Mouse (Mus musculus): ENCODE data around the gene Sh3bgrl2. TPM values are rescaled to one million over a fixed set of nuclear protein-coding genes. Genes with fewer than 3 reads are reported as not detected.

The Sh3bgrl2 gene
- polyA plus RNA-seq, 1 experiment = 41.9 TPM

DNA sequence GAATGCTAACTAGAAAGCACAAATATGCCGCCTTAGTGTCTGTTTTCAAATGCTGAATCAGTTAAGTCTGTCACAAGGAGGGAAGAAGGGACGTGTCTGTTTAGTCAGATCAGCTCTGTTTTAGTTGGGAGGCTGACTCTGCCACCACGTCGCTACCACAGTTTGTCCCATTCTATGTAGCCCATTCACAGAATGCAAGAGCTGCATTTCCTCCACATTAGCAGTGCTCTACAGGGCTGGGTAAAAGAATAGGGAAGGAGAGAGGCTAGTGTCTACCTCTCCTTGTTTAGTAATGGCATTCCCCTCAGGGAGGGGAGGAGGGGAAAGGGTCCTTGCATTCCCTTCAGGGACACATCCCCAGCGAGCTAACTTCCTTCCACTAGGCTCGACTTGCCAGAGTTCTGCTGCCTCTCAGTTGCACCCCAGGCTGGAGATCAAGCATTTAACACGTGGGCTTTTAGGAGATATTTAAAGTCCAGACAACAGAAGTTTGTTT is 68.5 kb downstream of the Sh3bgrl2 start:
- no peak for DNase-seq (ENCODE audit: extremely low spot score in 1 of 2, low spot score in 1 of 2)

DNA sequence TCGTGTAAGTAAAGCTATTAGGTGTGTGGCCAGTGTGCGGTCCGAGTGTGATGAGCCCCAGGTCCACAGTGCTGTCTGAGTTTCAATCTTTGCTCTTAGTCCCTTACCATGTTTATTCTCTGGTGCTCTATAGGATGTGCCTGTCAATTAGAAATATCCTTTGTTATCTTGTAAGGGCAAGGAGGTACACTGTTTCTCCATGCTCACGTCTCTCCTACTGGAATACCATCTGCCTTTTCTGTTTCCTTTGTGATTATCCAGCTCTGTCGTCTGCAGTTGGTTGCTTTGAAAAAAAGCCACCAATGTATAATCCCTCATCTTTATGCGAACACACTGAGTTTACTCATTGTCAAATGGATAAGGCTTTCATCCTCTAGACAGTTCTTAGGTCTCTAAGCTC is 75.3 kb downstream of the Sh3bgrl2 start:
- no peak for DNase-seq (ENCODE audit: extremely low spot score in 1 of 2, low spot score in 1 of 2)

DNA sequence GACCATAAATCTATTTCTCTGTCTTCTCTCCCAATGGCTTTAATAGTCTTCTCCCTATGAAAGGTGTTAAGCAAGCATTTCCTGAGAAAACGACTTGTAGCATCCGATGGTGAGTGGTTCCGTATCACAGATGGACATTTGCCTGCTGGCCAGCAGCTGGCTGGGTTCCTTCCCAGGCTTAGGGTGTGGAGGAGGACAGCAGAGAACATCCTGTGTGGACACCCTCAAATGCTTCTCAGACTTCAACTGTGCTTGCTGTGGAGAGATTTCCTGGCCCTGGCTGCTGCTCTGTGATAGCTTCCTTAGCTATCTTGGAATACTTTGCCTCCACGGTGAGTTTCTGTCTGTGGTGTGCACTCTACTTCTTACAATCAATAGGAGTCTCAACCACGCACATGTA is 76.1 kb downstream of the Sh3bgrl2 start:
- DNase-seq (ENCODE audit: extremely low spot score in 1 of 2, low spot score in 1 of 2) = no peak

DNA sequence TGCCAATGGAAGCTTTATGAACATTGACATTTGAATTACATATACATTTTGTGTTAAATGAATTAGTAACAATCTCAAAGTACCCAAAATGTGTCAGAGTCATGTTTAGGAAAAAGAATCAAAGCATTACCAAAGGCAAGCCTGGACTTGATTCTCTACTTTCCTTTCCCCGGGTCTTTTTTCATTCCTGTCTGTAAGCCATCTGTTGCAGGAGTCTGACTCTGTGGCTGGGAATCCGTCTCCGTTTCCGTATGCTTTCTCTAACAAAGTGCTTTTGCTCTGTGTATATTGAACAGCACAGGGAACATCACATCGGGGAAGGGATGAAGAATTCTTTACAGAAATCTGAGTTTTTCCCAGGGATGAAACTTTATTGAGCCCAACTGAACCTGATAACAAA is 77.0 kb downstream of the Sh3bgrl2 start:
- no peak for DNase-seq (ENCODE audit: extremely low spot score in 1 of 2, low spot score in 1 of 2)

DNA sequence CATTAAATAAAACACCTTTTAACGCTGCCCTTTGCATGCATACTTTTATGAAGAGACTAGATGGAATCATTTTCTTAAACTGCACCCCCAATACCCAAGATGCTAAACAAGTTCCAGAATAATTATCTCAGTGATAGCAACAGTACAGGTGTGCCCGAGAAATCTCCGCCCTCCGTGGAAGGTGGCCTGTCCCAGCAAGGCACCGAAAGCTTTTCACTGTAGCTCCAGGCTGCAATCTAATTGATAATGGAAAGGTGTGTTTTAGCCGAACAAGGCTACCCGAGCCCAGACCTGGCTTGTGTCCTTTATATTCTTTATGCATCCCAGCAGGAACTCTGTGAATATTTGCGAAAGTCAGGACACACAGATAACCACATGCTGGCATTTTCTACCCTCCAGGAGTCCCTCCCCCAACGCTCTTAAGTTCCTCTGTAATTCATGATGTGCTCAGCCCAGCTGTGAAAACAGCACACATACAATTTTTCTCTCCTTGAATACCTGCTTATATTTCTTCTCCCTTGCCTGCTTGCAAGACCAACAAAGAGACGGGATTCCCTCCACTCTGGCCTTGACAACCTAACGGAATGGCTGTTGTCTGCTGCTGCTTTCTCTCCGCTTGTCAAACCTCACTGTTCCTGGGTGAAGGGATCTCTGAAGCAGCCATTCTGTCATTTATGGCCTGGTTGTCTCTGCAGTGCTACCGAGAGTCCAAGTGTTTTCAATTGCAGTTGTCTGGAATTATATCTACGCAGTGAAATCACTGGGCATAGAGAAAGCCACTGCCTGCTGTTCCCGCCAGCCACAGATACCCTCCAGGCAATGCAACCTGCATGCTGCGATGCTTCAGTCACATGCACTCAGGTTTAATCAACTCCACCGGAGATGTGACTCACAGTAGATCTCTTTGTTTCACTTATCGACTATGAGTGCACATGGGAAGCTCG is 80.8 kb downstream of the Sh3bgrl2 start:
- no peak for DNase-seq (ENCODE audit: extremely low spot score in 1 of 2, low spot score in 1 of 2)

DNA sequence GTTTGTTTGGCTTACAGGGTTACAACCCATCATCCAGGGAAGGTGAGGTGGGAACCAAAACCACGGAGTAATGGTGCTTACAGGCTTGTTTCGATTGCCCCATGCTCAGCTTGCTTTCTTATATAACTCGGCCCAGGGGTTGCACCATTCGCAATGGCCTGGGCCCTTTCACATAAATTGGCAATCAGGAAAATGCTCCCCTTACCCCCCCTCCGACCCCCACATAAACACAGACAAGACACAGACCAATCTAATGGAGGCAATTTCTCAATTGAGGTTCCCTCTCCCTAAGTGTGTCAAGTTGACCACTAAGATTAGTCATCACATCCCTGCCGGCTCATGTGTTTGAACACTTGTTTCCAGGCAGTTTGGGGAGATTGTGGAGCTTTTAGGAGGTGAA is 82.2 kb downstream of the Sh3bgrl2 start:
- DNase-seq (ENCODE audit: extremely low spot score in 1 of 2, low spot score in 1 of 2) = no peak

DNA sequence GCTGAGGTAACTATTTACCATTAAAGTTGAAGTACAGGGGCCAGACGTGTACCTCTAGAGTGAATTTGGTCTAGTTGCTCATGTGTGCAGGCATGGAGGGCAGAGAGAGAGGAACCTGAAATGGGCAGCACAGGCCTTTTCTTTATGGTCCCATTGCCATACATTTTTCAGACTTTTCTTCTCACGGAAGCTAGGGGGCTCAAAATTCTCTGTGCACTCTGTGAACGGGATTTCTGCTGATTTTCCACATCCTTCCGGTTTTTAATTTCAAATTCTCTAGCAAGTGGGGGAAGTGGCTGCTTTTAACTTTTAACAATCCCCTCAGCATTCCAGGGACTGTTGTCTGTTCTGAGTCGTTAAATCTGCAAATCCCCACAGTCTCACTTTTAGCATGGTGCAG is 83.8 kb downstream of the Sh3bgrl2 start:
- DNase-seq (ENCODE audit: extremely low spot score in 1 of 2, low spot score in 1 of 2) = no peak

DNA sequence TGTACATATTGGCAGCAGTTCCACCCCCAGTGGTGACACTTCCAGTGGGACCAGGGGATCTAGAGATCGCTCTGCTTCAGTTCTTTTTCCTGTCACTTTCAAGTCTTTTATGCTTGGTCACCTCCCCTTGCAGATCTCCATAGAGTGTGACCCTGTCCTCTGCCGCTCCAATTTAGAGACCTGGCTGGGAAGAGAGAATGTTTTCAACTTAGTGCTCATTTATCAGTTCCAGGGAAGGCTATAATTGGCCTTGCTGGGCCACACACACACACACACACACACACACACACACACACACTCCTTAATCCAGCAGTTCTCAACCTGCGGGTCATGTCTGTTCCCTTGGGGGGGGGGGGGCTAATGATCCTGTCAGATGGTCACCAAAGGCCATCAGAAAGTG is 86.6 kb downstream of the Sh3bgrl2 start:
- DNase-seq (ENCODE audit: extremely low spot score in 1 of 2, low spot score in 1 of 2) = no peak

DNA sequence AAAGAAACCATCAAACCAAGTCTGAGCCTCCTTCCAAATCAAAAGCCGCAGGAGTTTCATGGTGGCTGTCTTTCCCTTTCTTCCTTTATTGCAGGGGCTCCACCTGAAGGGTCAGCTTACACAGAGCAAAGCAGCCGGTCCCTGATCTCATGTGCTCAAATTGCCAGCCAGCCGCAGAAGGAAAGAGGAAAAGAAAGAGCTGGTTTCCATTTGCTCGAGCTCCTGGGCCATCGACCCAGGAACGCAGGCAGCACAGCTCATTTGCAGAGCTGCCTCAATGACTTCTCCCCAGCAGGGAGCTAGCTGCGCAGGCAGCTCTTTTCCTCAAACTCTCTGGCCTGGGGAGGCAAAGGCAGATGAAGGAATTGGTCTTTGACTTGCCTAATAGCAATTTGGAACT is 87.9 kb downstream of the Sh3bgrl2 start:
- DNase-seq (ENCODE audit: extremely low spot score in 1 of 2, low spot score in 1 of 2) = no peak

DNA sequence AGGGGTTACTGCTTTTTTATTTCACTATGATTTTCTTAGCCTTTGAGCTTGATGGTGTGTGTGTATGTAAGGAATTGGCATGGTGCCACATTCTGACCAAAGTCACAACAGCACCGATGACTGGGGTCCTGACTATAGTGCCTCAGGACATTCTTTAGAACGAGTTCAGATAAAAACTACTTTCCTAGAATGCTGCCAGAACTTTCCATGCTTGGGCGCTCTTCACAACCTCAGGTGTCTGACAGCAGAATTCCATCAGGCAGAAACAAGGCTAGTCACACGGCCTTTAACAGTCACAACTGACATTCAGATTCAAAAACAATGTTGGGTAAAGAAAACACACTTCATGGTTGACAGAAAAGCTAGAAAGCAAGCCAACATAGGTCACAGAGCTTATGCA is 95.0 kb downstream of the Sh3bgrl2 start:
- no peak for DNase-seq (ENCODE audit: extremely low spot score in 1 of 2, low spot score in 1 of 2)

DNA sequence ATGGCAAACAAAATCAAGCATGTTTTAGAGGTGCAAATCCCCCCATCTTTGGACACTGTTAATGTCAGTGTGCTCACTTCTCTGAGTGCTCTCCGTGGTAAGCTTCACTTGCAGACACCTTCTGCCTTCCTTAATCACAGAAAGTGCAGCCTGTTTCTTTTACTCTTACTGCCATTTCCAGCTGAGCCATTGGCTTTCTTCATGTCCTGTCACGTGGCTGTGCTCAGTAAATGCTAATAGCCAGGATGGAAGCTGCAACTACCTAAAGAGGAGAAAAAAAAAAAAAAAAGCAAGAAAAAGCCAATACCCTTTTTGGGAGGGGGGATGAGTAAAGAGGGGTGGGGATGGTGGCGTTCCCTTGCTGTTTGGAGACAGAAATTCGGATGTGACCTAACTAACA is 95.7 kb downstream of the Sh3bgrl2 start:
- no peak for DNase-seq (ENCODE audit: extremely low spot score in 1 of 2, low spot score in 1 of 2)

DNA sequence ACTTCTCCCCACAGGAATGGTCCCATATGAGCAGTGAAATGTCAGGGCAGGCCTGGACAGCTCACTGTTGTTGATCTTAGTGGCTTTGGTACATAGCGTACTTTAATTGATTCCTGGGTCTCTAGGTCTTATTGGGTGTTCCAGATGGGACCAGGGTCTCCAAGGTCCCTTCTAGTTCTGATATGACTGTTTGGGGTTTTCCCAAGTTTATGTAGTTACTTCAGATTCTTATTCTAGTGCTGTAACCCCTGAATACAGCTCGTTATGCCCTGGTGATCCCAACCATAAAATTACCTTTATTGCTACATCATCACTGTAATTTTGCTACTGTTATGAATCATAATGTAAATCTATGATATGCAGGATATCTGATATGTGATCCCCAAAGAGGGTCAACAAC is 98.1 kb downstream of the Sh3bgrl2 start:
- no peak for DNase-seq (ENCODE audit: extremely low spot score in 1 of 2, low spot score in 1 of 2)

DNA sequence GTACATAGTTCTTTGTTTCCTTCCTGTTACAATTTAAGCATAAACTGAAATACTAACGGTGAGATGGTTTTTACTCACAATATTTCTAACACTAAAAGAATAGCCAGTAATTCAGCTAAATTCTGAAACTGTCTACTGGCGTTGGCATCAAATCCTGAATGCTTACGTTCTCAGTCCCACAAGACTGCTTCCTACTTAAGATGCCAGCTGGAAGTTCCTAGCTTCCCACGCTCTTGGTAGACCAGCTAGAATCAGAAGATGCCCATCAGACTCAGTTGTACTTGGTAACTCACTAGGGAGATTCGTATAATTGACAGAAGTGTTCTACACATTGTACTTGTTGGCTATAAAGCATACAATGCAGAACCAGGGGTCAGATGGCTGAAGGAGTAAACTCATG is 98.6 kb downstream of the Sh3bgrl2 start:
- DNase-seq (ENCODE audit: extremely low spot score in 1 of 2, low spot score in 1 of 2) = peak in 1 of 2 experiments; percentile 28

DNA sequence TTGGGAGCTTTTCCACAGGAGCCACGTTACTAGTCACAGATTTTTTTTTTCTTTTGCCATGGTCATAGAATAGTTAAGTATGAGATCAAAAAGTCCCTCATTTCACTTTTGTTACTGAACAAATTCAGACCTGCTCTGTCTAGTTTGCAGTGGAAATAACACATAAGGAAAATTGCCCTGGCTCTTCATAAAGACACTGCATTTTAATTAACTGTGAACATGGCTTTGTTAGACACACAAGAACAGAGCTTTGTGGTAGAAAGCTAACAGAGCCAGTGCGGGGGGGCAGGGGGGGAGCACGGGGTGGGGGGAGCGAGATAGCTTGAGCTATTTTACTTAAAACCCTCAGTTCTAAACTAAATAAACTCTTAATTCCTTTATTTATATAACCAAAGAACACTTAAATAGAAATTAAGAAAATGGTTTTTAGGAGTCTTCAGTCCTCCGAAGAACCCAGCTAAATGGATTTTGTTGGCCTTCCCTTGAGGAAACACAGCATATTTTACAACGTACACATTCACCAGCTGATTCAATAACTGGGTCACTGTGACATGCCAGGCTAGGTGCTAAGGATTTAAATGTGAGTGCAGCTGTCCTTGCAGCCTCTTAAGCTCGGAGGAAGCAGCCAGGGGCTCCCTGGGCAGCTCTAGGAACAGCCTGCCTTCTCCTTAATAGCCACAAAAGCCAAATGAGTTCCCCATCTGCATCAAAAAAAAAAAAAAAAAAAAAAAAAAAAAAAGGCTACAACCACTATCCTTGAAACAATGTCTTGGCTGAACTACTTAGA is 100.0 kb downstream of the Sh3bgrl2 start:
- DNase-seq (ENCODE audit: extremely low spot score in 1 of 2, low spot score in 1 of 2) = no peak

DNA sequence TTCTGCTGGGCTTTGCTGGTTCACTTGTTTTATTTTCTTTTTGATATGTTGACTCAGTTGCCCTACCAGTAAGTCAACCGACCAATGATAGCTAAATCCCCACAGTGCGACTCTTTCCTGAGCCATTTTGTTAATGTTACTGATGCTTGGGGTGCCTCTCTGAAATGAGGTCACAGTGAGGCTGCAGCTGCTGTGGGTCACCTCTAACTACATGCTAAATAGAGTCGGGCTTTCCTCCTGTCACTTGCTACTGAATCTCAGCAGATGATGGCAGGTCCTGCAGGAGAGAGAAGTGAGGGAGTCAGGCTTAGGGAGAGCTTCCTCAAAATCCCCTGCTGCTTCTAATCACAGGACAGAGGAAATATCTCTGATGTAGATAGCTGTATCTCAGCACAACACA is 100.6 kb downstream of the Sh3bgrl2 start:
- DNase-seq (ENCODE audit: extremely low spot score in 1 of 2, low spot score in 1 of 2) = no peak

DNA sequence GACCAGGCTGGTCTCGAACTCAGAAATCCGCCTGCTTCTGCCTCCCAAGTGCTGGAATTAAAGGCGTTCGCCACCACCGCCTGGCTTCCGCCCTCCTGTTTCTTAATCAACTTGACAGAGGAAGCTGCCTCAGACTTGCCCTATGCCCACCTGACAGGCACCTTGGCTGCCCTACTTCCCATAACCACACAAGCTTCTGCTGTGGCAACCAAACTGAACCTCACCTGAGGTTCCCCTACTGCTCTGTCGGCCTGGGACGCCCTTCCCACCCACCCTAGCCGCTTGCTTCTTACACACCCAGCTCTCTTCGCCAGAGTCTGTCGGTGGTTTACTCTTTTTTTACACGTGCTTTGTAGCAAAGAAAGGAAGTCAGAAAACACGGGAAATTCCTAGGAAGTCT is 103.9 kb downstream of the Sh3bgrl2 start:
- no peak for DNase-seq (ENCODE audit: extremely low spot score in 1 of 2, low spot score in 1 of 2)

DNA sequence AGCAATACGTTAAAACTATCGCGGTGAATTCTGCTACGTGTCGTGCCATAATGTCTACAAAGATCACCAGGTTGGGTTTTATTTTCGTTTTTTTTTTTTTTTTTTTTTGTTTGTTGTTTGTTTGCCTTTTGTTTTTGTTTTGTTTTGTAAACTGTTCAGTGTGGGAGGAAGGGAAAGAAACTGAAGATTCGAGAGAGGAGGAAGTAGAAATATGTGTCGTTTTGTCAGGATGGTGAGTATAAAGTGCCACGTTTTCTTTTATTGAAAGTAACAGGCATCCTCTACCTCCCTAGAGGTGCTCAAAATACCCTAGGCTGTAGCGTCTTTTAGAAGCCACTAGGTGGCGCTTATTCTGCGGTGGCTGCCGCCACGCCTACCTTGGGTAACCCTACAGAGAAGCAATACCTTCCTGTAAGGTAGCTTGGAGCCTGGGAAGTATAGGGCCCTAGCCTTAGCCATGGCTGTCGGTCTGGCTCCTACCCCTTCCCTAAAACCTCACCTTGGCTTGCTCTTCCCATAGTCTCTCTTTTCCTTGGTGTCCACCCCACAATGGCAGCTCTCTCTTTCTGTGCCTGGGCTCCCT is 104.6 kb downstream of the Sh3bgrl2 start:
- DNase-seq (ENCODE audit: extremely low spot score in 1 of 2, low spot score in 1 of 2) = peak in 1 of 2 experiments; percentile 16

DNA sequence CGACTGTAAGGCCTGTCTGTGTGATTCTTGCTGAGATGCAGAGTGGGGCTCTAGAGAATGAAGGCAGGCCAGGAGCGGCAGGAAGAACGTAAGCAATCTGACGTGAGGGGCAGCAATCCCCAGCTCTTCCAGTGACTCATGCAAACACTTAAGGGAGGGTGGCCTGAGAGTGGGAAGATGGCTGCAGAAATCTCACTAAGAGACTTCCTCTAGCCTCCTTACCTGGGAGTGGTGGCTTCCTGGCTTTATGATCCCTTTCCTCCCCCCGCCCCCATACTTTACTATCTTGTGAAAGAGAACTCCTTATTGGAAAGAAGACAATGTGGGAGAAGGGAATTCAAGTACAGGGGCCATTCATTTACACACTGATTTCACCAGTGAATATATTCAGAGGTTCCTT is 106.5 kb downstream of the Sh3bgrl2 start:
- DNase-seq (ENCODE audit: extremely low spot score in 1 of 2, low spot score in 1 of 2) = no peak

DNA sequence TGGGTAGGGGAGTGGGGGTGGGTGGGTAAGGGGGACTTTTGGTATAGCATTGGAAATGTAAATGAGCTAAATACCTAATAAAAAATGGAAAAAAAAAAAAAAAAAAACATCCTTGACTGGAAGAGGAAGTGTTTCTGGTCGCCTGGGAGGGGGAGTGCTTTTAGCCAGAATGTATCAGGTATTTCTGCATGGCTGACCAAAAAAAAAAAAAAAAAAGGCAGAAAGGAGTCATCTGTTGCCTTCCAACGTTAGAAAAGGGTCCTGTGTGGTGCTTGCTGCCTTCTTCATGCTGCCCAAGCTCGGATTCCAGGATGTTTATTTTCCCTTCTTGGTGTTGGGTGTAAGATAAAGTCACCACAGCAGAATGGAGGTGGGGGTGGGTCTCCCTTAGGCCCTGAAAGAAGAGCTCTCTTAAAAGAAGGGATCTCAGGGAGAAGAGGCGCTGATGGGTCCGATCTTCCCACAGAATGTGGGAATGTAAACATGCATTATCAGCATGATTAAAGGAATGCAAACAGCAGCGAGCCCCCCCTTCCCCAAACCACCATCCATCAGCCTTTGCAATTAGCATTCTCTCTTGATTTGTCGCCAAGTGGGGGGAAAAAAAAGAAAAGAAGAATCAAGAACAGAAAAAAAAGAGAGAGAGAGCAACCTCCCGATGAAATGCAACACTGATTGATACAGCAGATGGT is 109.0 kb downstream of the Sh3bgrl2 start:
- DNase-seq (ENCODE audit: extremely low spot score in 1 of 2, low spot score in 1 of 2) = no peak

DNA sequence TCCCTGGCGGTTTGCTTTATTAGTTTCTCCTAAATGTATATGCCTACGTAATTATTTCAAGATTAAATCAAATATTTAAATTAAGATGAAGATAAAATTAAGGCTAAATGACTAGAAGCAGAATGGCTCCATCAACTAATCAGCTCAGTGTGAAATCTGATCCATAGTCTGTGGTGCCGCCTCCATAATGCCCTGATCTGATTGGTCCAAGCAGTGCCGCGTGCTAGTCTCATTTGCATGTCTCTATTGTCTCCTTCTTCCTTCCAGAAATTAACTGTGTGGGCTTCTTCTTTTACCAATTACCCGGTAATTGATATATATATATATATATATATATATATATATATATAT is 109.5 kb downstream of the Sh3bgrl2 start:
- DNase-seq (ENCODE audit: extremely low spot score in 1 of 2, low spot score in 1 of 2) = no peak

DNA sequence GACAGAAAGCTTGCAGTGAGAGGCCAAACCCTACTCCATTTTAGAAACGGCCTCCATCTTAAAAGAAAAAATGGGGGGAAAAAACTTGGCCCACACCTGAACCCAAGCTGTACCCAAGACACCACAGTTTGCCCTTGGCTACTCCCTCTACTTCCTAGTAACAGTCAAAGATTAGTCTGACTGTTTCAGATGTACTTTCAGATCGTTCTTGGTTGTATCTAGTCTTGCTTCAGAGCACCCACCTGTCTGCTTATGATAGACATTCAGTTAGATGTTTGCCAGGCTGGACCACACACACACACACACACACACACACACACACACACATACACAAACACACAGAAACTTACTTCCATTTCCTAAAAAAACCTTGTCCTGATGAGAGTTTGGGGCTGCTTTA is 111.0 kb downstream of the Sh3bgrl2 start:
- DNase-seq (ENCODE audit: extremely low spot score in 1 of 2, low spot score in 1 of 2) = no peak

All from frontal cortex, adult 2 months (tissue).